Mouse (Mus musculus) forebrain, postnatal 0 days (tissue): ENCODE measurements at regions not wholly inside any gene's neighbourhood (a gene's known extent, or its start where the extent isn't known, plus 50 kb on each side); places are given as distances from the start of the nearest gene placed in this dataset.

Experiments used
- ATAC-seq: fragments of 200-750 bp; cut with Nextera tagmentation; 2 replicates; pipeline ENCODE4 v1.8.0; 2017; ENCODE audit warnings: mild to moderate bottlenecking, moderate library complexity
- DNase-seq: peaks from one replicate; pipeline ENCODE4 v3.0.0-alpha.2; 2015
- H3K27ac ChIP-seq: fragments of 300-500 bp; sonication (generic); 2 replicates; pipeline ENCODE4 v1.5.1; 2014; ENCODE audit warnings: low read depth, mild to moderate bottlenecking, antibody characterized with exemption, low read length, moderate library complexity, mixed read lengths
- H3K27me3 ChIP-seq: fragments of 300-500 bp; sonication (generic); 2 replicates; pipeline ENCODE4 v1.6.1; 2014; ENCODE audit warnings: mild to moderate bottlenecking, low read length, mixed read lengths; ENCODE audit not compliant: insufficient read depth
- H3K36me3 ChIP-seq: fragments of 300-500 bp; sonication (generic); 2 replicates; pipeline ENCODE4 v1.6.1; 2014; ENCODE audit warnings: mild to moderate bottlenecking, moderate library complexity; ENCODE audit not compliant: insufficient read depth
- H3K4me1 ChIP-seq: fragments of 300-500 bp; sonication (generic); 2 replicates; pipeline ENCODE4 v1.6.1; 2014; ENCODE audit warnings: antibody characterized with exemption; ENCODE audit not compliant: insufficient read depth
- H3K4me2 ChIP-seq: fragments of 300-500 bp; sonication (generic); 2 replicates; pipeline ENCODE4 v1.6.1; 2014; ENCODE audit warnings: low read depth, mild to moderate bottlenecking, moderate library complexity
- H3K4me3 ChIP-seq: fragments of 300-500 bp; sonication (generic); 2 replicates; pipeline ENCODE4 v1.5.1; 2014; ENCODE audit warnings: low read depth, low read length, mixed read lengths
- H3K9ac ChIP-seq: fragments of 300-500 bp; sonication (generic); 2 replicates; pipeline ENCODE4 v1.6.1; 2014; ENCODE audit warnings: mild to moderate bottlenecking
- H3K9me3 ChIP-seq: fragments of 300-500 bp; sonication (generic); 2 replicates; pipeline ENCODE4 v1.6.1; 2016; ENCODE audit warnings: low read length
- CTCF ChIP-seq: sonication (generic); IDR thresholded peaks from 2 replicates; pipeline ENCODE4 v1.5.1; 2016; ENCODE audit warnings: antibody characterized with exemption, control low read depth, low read depth
- WGBS: fragments of 180-500 bp; shearing (Covaris S2); extraction: QIAGEN DNeasy Blood & Tissue Kit; methylation state at CpG from one replicate; pipeline ENCODE4 v1.1.7; 2014; 5-methylcytosine and 5-hydroxymethylcytosine counted together

DNA sequence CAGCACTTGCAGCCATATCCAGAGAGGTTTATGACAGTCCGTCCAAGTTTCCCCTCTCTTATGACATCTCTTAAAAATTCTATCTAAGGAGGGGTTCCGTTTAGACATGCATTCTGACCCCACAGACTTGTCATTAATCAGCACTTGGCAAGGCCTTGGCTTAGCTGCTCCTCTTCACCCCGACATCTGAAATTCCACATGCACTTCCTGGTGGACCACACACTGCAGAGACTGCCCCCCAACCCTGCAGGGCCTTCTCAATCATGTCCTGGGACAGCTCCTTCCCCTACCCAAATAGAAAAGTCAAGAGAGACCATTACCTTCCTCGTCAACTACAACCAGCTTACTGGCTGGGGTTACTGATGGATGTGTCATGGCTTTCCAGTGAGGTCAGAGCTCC lies 99.4 kb upstream of the Rxfp2 start:
- Histone ChIP-seq H3K4me1 (no peaks in the 10 kb centered on the region), H3K4me2 (no peak overlapping the region), H3K27ac (no peak overlapping the region), H3K4me3 (no peak overlapping the region), H3K27me3 (no peaks in the 10 kb centered on the region), H3K36me3 (no peaks in the 10 kb centered on the region), H3K9ac (no peak overlapping the region), H3K9me3 (no peaks in the 10 kb centered on the region)
- TF ChIP-seq CTCF: no peak
- DNase-seq (no peak), ATAC-seq (no peak)
- WGBS: 80% methylated on average over 4 of the region's 4 CpGs

DNA sequence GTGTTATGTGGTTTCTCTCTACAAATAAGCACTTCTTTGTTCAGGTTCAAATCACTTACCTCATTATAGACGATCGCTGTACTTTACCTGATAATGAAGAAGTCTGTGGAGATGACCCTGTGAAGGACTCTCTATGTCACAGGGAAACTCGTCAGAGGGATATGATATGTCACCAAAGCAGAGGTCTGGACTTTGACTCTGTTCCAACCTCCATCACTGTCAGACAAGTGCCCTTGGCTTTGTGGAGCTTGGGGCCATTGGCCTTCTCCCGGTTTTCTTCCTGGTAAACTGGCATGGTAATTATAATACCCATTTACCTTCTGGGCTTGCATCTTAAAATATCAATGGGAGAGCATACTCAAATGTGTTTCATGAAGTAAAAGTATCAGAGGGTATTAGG lies 98.1 kb upstream of the Rxfp2 start:
- Histone ChIP-seq H3K9ac (no peak overlapping the region), H3K36me3 (no peaks in the 10 kb centered on the region), H3K9me3 (no peaks in the 10 kb centered on the region), H3K4me2 (no peak overlapping the region), H3K27ac (no peak overlapping the region), H3K4me1 (no peaks in the 10 kb centered on the region), H3K27me3 (no peaks in the 10 kb centered on the region), H3K4me3 (no peak overlapping the region)
- DNase-seq: no peak
- WGBS: 80% methylated on average over 4 of the region's 4 CpGs
- TF ChIP-seq CTCF: no peak
- ATAC-seq: no peak

GRCm38 (mm10) chr5:149924501-149924900 lies 94.0 kb upstream of the Rxfp2 start:
- no peak for DNase-seq

GRCm38 (mm10) chr5:149926786-149927185 lies 91.7 kb upstream of the Rxfp2 start:
- 48% methylated on average over 2 of the region's 2 CpGs for WGBS
- Histone ChIP-seq H3K9me3 (no peaks in the 10 kb centered on the region), H3K4me1 (no peaks in the 10 kb centered on the region; the same call in 1 of the 2 replicates), H3K36me3 (no peaks in the 10 kb centered on the region), H3K27ac (no peak overlapping the region), H3K4me2 (no peak overlapping the region), H3K4me3 (no peak overlapping the region), H3K27me3 (no peaks in the 10 kb centered on the region), H3K9ac (no peak overlapping the region)
- DNase-seq: peak; percentile 64
- no peak for TF ChIP-seq CTCF
- peak; percentile 85 for ATAC-seq

More at GRCm38 (mm10) chr5:149924501-149924900, 94.0 kb upstream of the Rxfp2 start:
- H3K9ac ChIP-seq: no peak overlapping the region
- H3K27ac ChIP-seq: no peak overlapping the region
- no peaks in the 10 kb centered on the region for H3K36me3 ChIP-seq
- 93% methylated on average over 10 of the region's 10 CpGs for WGBS
- H3K4me3 ChIP-seq: no peak overlapping the region
- H3K4me2 ChIP-seq: no peak overlapping the region
- no peak for TF ChIP-seq CTCF
- no peaks in the 10 kb centered on the region for H3K4me1 ChIP-seq
- no peaks in the 10 kb centered on the region for H3K27me3 ChIP-seq
- no peak for ATAC-seq
- H3K9me3 ChIP-seq: no peaks in the 10 kb centered on the region

DNA sequence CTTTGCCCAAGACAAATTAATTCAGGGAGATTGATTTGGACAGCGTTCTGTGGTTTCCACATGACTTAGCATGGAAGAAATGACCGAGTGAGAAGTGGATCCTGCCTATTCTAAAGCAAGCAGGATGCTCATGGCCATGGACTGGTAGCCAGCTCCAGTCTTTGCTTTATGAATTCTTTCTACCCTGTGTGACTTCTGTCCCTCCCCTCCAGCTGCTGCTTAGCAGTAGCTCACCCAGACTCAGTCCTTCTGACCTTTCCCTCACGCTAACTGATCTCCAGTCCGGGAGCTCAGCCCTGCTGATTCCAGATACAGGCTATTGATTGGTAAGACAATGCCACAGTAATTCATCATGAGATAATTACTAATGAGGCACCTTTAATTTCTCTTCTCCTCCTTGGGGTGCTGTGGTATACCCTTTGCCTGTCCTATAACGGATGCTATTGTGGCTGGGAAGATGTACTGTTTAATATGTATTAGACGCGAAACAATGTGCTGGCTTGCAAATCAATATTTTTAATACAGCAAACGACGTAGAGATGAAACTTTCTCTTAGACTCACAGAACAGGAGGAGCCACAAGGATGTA lies 86.8 kb upstream of the Rxfp2 start:
- Histone ChIP-seq H3K4me2 (no peak overlapping the region), H3K36me3 (no peaks in the 10 kb centered on the region), H3K4me1 (peaks cover 4% of the 10 kb centered on the region; the same call in 1 of the 2 replicates), H3K27ac (no peak overlapping the region), H3K9ac (no peak overlapping the region), H3K4me3 (no peak overlapping the region), H3K27me3 (no peaks in the 10 kb centered on the region), H3K9me3 (no peaks in the 10 kb centered on the region)
- DNase-seq: no peak
- TF ChIP-seq CTCF: no peak
- no peak for ATAC-seq
- 45% methylated on average over 9 of the region's 9 CpGs for WGBS

DNA sequence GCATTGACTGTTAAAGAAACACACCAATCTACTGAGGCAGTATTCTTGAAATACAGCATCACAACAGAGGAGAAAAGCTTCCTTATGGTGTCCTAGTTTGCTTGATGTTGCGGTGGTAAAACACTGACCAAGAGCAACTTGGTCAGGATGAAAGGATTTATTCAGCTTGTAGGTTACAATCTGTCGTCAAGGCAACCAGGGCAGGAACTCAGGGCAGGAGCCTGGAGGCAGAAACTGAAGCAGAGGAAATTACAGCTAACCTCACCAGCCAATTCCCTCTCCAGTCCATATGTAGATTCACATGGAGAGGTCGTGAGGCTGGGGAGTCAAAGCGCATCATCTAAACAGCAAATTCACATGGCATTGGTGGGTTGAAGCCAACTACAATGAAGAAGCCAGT lies 86.3 kb upstream of the Rxfp2 start:
- H3K36me3 ChIP-seq: no peaks in the 10 kb centered on the region
- peak; percentile 36; the same call in 1 of the 2 replicates for ATAC-seq
- H3K4me3 ChIP-seq: no peak overlapping the region
- no peak overlapping the region for H3K27ac ChIP-seq
- H3K4me1 ChIP-seq: peaks cover 4% of the 10 kb centered on the region; the same call in 1 of the 2 replicates
- WGBS: 31% methylated on average over 4 of the region's 4 CpGs
- TF ChIP-seq CTCF: no peak
- no peak overlapping the region for H3K4me2 ChIP-seq
- no peaks in the 10 kb centered on the region for H3K27me3 ChIP-seq
- no peak for DNase-seq
- no peaks in the 10 kb centered on the region for H3K9me3 ChIP-seq
- H3K9ac ChIP-seq: no peak overlapping the region

DNA sequence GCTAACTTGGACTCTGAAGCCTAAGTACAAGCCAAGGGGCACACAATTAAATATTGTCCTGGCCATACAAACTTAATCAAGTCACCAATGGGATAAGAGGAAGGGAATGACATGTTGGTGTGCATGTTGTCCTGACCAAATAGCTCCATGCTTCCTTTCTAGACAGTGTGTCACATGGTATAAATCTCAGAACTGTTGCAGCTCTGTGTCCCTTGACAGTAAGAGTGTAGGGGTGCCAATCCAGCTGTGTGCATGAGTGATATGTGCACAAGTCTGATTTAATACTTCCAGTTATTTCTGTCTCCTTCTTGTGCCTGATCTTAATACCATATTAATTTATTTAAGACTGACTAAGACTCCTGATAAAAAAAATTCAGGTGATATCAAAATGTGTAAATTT lies 72.8 kb upstream of the Rxfp2 start:
- H3K4me2 ChIP-seq: no peak overlapping the region
- no peaks in the 10 kb centered on the region for H3K9me3 ChIP-seq
- H3K4me1 ChIP-seq: no peaks in the 10 kb centered on the region
- TF ChIP-seq CTCF: no peak
- DNase-seq (no peak), ATAC-seq (no peak)
- no peak overlapping the region for H3K27ac ChIP-seq
- no peaks in the 10 kb centered on the region for H3K36me3 ChIP-seq
- no peak overlapping the region for H3K9ac ChIP-seq
- H3K27me3 ChIP-seq: no peaks in the 10 kb centered on the region
- no peak overlapping the region for H3K4me3 ChIP-seq
